Mouse (Mus musculus): ENCODE measurements around the gene Gm49450.

The Gm49450 gene

DNA sequence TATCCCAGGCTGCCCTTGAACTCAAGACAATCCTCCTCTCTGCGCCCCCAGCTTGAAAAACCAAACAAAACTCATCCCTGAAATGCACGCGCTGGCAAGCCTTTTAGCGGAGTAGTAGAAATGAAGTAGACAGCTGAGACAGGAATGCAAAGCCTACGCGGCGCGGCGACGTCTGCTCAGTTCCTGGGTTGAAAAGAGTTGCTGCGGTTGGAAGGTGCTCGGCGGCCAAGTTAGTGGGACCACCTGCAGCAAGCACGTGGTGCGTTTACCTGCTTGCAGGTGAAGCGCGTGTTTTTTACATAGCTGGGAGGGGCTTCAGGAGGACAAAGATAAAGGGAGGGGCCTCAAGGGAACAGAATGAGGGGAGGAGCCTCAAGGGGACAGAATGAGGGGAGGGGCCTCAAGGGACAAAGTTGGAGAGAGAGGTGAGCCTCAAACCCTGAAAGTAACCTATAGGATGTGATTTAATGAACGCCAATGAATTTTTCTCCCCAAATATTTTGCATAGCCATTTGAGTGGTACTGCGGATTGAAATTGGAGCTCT is 62.1 kb downstream of the Gm49450 start:
- no peak for DNase-seq (ENCODE audit: low spot score)

DNA sequence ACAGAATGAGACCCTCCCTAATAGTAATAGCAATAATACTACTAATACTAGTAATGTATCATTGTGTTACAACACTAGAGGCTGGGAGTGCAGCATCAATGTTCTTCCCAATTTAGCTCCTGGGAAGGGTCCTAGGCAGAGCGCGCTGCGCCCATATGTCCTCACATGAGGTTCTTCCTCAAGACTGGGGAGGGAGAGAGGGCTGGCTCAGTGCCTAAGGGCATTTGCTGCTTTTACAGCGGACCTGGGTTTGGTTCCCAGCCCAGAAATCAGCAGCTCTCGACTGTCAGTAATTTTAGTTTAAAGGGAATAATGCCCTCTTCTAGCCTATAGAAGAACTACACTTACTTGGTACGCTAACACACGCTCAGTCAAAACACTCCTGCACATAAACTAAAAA is 65.8 kb downstream of the Gm49450 start:
- no peak for DNase-seq (ENCODE audit: low spot score)

DNA sequence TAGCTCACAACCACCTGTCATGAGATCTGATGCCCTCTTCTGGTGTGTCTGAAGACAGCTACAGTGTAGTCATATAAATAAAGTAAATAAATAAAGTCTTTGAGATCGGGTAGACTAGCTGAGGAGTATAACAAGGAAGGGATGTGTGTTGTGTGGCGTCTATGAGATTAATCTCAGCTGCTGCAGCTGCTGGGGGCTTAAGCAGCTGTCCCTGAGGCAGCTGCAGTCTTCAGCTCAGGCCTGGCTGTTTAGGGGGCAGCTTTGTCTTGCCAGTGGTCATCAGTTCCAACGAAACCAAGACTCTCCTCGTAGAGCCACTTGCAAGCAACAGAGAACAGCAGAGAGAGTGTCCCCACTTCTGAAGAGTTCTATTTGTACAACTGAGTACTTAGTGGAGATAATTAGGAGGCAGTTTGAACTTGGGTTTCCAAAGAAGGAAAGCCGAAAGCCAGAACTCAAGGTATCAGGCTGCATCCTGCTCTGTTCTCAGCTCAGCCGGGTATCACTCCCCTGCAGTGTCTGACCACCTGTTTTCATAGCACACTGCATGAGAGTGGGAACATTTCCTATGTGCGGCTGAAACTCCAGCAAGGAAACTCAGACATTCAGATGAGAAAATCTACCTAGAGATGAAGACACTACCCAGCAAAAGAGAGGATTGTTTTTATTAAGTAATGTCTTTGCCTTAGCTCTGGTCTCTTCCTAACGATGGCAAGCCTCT is 66.5 kb downstream of the Gm49450 start:
- DNase-seq (ENCODE audit: low spot score) = no peak

DNA sequence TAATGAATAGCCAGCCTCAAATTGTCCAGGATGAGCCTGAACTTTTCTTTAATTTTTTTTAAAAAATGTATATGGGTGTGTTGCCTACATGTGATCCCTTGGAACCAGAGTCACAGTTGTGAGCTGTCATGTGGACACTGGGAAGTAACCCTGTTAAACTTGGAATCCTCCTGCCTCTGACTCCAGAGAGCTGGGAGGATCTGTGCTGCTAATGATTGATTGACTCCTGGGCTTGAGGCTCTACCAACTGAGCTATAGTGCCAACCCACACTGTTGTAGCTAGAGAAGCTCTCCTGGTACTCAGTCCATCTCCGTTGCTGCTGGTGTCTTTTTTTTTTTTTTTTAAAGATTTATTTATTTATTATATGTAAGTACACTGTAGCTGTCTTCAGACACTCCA is 69.2 kb downstream of the Gm49450 start:
- DNase-seq (ENCODE audit: low spot score) = no peak

DNA sequence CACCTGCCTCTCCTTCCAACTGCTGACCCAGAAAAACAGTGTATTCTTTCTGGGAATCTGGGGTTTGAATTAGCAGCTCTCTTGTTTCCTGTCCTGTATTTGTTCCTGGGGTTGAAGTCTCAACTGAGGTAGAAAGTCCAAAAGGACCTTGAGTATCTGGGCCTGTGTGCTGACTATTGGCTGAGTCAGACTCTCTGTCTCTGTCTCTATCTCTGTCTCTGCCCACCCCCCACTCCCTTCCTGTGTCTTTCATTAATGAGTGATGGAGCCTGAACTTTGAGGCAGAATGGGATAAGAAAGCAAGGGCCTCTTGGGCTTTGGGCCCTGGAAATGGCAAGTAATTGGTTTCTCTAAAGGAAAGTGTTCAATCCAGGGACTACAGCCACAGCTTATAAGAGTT is 69.7 kb downstream of the Gm49450 start:
- no peak for DNase-seq (ENCODE audit: low spot score)

Data from spleen, adult 12 weeks (tissue).